Mouse (Mus musculus) MEL (cell line): Measurements from ENCODE around the gene Ccdc157. TPM values are rescaled to one million over a fixed set of nuclear protein-coding genes. Genes with fewer than 3 reads are reported as not detected.

ENCODE experiments used
- DNase-seq: peaks from one replicate; pipeline ENCODE4 v3.0.0; 2011; ENCODE audit warnings: low read depth, low spot score
- H3K27ac ChIP-seq: 2 replicates; pipeline ENCODE4 v1.5.1; 2012; ENCODE audit warnings: low read depth, mild to moderate bottlenecking, control low read depth, low read length, moderate library complexity; ENCODE audit not compliant: control insufficient read depth
- H3K27me3 ChIP-seq, 2 experiments: fragments of 150-350 bp in 1 of 2; sonication (generic) in 1 of 2; 2 replicates each; pipeline ENCODE4 v1.6.1; 2012; ENCODE audit warnings: low read length in 2 of 2, mild to moderate bottlenecking in 2 of 2, improper control_type of control experiment in 1 of 2, moderate library complexity in 1 of 2; ENCODE audit not compliant: insufficient read depth in 2 of 2, control insufficient read depth in 1 of 2
- H3K36me3 ChIP-seq, 2 experiments: 2 replicates each; pipeline ENCODE4 v1.6.1; 2012 to 2014; ENCODE audit warnings: low read length in 2 of 2, improper control_type of control experiment in 1 of 2, inconsistent platforms in 1 of 2, mild to moderate bottlenecking in 1 of 2; ENCODE audit not compliant: insufficient read depth in 2 of 2, control insufficient read depth in 1 of 2
- H3K4me1 ChIP-seq, 2 experiments: fragments of 150-350 bp in 1 of 2; sonication (generic) in 1 of 2; 2 replicates each; pipeline ENCODE4 v1.6.1; 2012; ENCODE audit warnings: low read length in 2 of 2, improper control_type of control experiment in 1 of 2, mild to moderate bottlenecking in 1 of 2; ENCODE audit not compliant: insufficient read depth in 2 of 2, control insufficient read depth in 1 of 2
- H3K4me3 ChIP-seq, 2 experiments: fragments of 150-350 bp in 1 of 2; sonication (generic) in 1 of 2; 2 replicates each; pipeline ENCODE4 v1.5.1; 2012; ENCODE audit warnings: low read depth in 2 of 2, low read length in 2 of 2, mild to moderate bottlenecking in 2 of 2, moderate library complexity in 2 of 2, control low read depth in 1 of 2, improper control_type of control experiment in 1 of 2; ENCODE audit not compliant: control insufficient read depth in 1 of 2, insufficient read depth in 1 of 2
- H3K79me2 ChIP-seq: 2 replicates; pipeline ENCODE4 v1.6.1; 2012; ENCODE audit warnings: mild to moderate bottlenecking, low read length, moderate library complexity; ENCODE audit not compliant: control insufficient read depth, poor library complexity, insufficient read depth
- H3K9ac ChIP-seq: 2 replicates; pipeline ENCODE4 v1.6.1; 2012; ENCODE audit warnings: low read depth, mild to moderate bottlenecking, control low read depth, low read length, moderate library complexity; ENCODE audit not compliant: control insufficient read depth, poor library complexity, severe bottlenecking
- H3K9me3 ChIP-seq: fragments of 150-350 bp; sonication (generic); replicated peaks from 2 replicates; pipeline ENCODE4 v1.6.1; 2012; ENCODE audit warnings: mild to moderate bottlenecking, low read length, improper control_type of control experiment, moderate library complexity; ENCODE audit not compliant: insufficient read depth
- BHLHE40 ChIP-seq: IDR thresholded peaks from 2 replicates; pipeline ENCODE4 v1.6.1; 2012; ENCODE audit warnings: low read depth, mild to moderate bottlenecking, inconsistent platforms, low read length, improper control_type of control experiment, borderline replicate concordance
- CHD1 ChIP-seq: IDR thresholded peaks from 2 replicates; pipeline ENCODE4 v1.6.1; 2012; ENCODE audit warnings: low read depth, mild to moderate bottlenecking, inconsistent platforms, low read length, improper control_type of control experiment
- CHD2 ChIP-seq: IDR thresholded peaks from 2 replicates; pipeline ENCODE4 v1.6.1; 2011; ENCODE audit warnings: low read length, improper control_type of control experiment
- E2F4 ChIP-seq: IDR thresholded peaks from 2 replicates; pipeline ENCODE4 v1.6.1; 2011; ENCODE audit warnings: low read depth, low read length, improper control_type of control experiment, borderline replicate concordance
- ELF1 ChIP-seq: IDR thresholded peaks from 2 replicates; pipeline ENCODE4 v1.6.1; 2014; ENCODE audit warnings: low read depth, mild to moderate bottlenecking, inconsistent platforms, low read length, improper control_type of control experiment, moderate library complexity
- EP300 ChIP-seq, 2 experiments: IDR thresholded peaks; 2 replicates each; pipeline ENCODE4 v1.6.1; 2011; ENCODE audit warnings: improper control_type of control experiment in 2 of 2, low read length in 2 of 2, low read depth in 1 of 2, mild to moderate bottlenecking in 1 of 2
- ETS1 ChIP-seq: IDR thresholded peaks from 2 replicates; pipeline ENCODE4 v1.6.1; 2012; ENCODE audit warnings: low read depth, mild to moderate bottlenecking, inconsistent platforms, low read length, improper control_type of control experiment, moderate library complexity
- GABPA ChIP-seq: IDR thresholded peaks from 2 replicates; pipeline ENCODE4 v1.6.1; 2012; ENCODE audit warnings: low read depth, mild to moderate bottlenecking, inconsistent platforms, low read length, improper control_type of control experiment, moderate library complexity
- GATA1 ChIP-seq: IDR thresholded peaks from 2 replicates; pipeline ENCODE4 v1.6.1; 2011; ENCODE audit warnings: low read depth, low read length, improper control_type of control experiment
- HCFC1 ChIP-seq: IDR thresholded peaks from 2 replicates; pipeline ENCODE4 v1.6.1; 2012; ENCODE audit warnings: low read depth, mild to moderate bottlenecking, inconsistent platforms, low read length, improper control_type of control experiment, moderate library complexity
- KAT2A ChIP-seq: conservative IDR thresholded peaks from 2 replicates; pipeline ENCODE4 v1.6.1; 2012; ENCODE audit warnings: low read depth, low read length, improper control_type of control experiment, inconsistent platforms
- MAX ChIP-seq: IDR thresholded peaks from 2 replicates; pipeline ENCODE4 v1.6.1; 2011; ENCODE audit warnings: low read length, improper control_type of control experiment
- MAZ ChIP-seq: IDR thresholded peaks from 2 replicates; pipeline ENCODE4 v1.6.1; 2012; ENCODE audit warnings: low read depth, mild to moderate bottlenecking, inconsistent platforms, low read length, improper control_type of control experiment
- MEF2A ChIP-seq: IDR thresholded peaks from 2 replicates; pipeline ENCODE4 v1.6.1; 2014; ENCODE audit warnings: low read depth, mild to moderate bottlenecking, inconsistent platforms, low read length, improper control_type of control experiment; ENCODE audit not compliant: poor library complexity, insufficient replicate concordance, severe bottlenecking; ENCODE audit errors: extremely low read depth
- MXI1 ChIP-seq: IDR thresholded peaks from 2 replicates; pipeline ENCODE4 v1.6.1; 2011; ENCODE audit warnings: mild to moderate bottlenecking, low read depth, low read length, improper control_type of control experiment
- MYB ChIP-seq: IDR thresholded peaks from 2 replicates; pipeline ENCODE4 v1.6.1; 2011; ENCODE audit warnings: mild to moderate bottlenecking, low read depth, low read length, improper control_type of control experiment
- MYC ChIP-seq: IDR thresholded peaks from 2 replicates; pipeline ENCODE4 v1.6.1; 2011; ENCODE audit warnings: low read depth, mild to moderate bottlenecking, low read length, improper control_type of control experiment, moderate library complexity
- NELFE ChIP-seq: IDR thresholded peaks from 2 replicates; pipeline ENCODE4 v1.6.1; 2011; ENCODE audit warnings: low read depth, low read length, improper control_type of control experiment
- POLR2A ChIP-seq, 2 experiments: IDR thresholded peaks; 2 replicates each; pipeline ENCODE4 v1.6.1; 2011 to 2012; ENCODE audit warnings: low read length in 2 of 2, mild to moderate bottlenecking in 2 of 2, control low read depth in 1 of 2, improper control_type of control experiment in 1 of 2, low read depth in 1 of 2, moderate library complexity in 1 of 2; ENCODE audit not compliant: control insufficient read depth in 1 of 2, insufficient read depth in 1 of 2, poor library complexity in 1 of 2
- POLR2AphosphoS2 ChIP-seq: IDR thresholded peaks from 2 replicates; pipeline ENCODE4 v1.6.1; 2011; ENCODE audit warnings: low read length, improper control_type of control experiment
- POLR2AphosphoS5 ChIP-seq: IDR thresholded peaks from 2 replicates; pipeline ENCODE4 v1.6.1; 2012; ENCODE audit warnings: low read depth, borderline replicate concordance, mild to moderate bottlenecking, inconsistent platforms, low read length, moderate library complexity, mixed read lengths
- RAD21 ChIP-seq: IDR thresholded peaks from 2 replicates; pipeline ENCODE4 v1.6.1; 2011; ENCODE audit warnings: mild to moderate bottlenecking, low read depth, low read length, improper control_type of control experiment
- RCOR1 ChIP-seq: IDR thresholded peaks from 2 replicates; pipeline ENCODE4 v1.6.1; 2012; ENCODE audit warnings: low read depth, mild to moderate bottlenecking, inconsistent platforms, low read length, improper control_type of control experiment
- SMC3 ChIP-seq: IDR thresholded peaks from 2 replicates; pipeline ENCODE4 v1.6.1; 2011; ENCODE audit warnings: low read depth, low read length, improper control_type of control experiment
- TBP ChIP-seq: IDR thresholded peaks from 2 replicates; pipeline ENCODE4 v1.8.0; 2011; ENCODE audit warnings: low read depth, low read length, improper control_type of control experiment
- TCF12 ChIP-seq: IDR thresholded peaks from 2 replicates; pipeline ENCODE4 v1.6.1; 2014; ENCODE audit warnings: low read depth, mild to moderate bottlenecking, inconsistent platforms, low read length, improper control_type of control experiment, moderate library complexity
- UBTF ChIP-seq: IDR thresholded peaks from 2 replicates; pipeline ENCODE4 v1.6.1; 2012; ENCODE audit warnings: low read depth, mild to moderate bottlenecking, inconsistent platforms, low read length, improper control_type of control experiment, moderate library complexity, borderline replicate concordance; ENCODE audit not compliant: insufficient read depth
- USF1 ChIP-seq: IDR thresholded peaks from 2 replicates; pipeline ENCODE4 v1.6.1; 2014; ENCODE audit warnings: low read depth, mild to moderate bottlenecking, inconsistent platforms, low read length, improper control_type of control experiment, moderate library complexity
- USF2 ChIP-seq, 2 experiments: IDR thresholded peaks; 2 replicates each; pipeline ENCODE4 v1.6.1; 2011 to 2012; ENCODE audit warnings: improper control_type of control experiment in 2 of 2, low read length in 2 of 2, borderline replicate concordance in 1 of 2, inconsistent platforms in 1 of 2, low read depth in 1 of 2, mild to moderate bottlenecking in 1 of 2; ENCODE audit not compliant: insufficient read depth in 1 of 2
- ZMIZ1 ChIP-seq: IDR thresholded peaks from 2 replicates; pipeline ENCODE4 v1.6.1; 2012; ENCODE audit warnings: low read depth, mild to moderate bottlenecking, inconsistent platforms, low read length, improper control_type of control experiment, moderate library complexity
- ZNF384 ChIP-seq: IDR thresholded peaks from 2 replicates; pipeline ENCODE4 v1.6.1; 2012; ENCODE audit warnings: low read depth, mild to moderate bottlenecking, inconsistent platforms, low read length, improper control_type of control experiment
- polyA plus RNA-seq, 2 experiments: library from polyadenylated mRNA; stranded (reverse) in 1 of 2; unstranded in 1 of 2; fragments of >175 nt in 1 of 2; fragments of >200 nt in 1 of 2; gene quantifications; 2 replicates each; pipeline versions ENCODE4 v1.2.1 to v1.2.4; 2012; ENCODE audit warnings: low replicate concordance in 2 of 2, low read depth in 1 of 2; ENCODE audit not compliant: insufficient read length in 2 of 2, insufficient read depth in 1 of 2, missing spikeins in 1 of 2
- total RNA-seq: library from RNA; depleted of rRNA; stranded (reverse); fragments of 300-350 nt; gene quantifications from 2 replicates; pipeline ENCODE4 v1.2.3, GENCODE M21; 2012

Ccdc157 gene
- total and polyA plus RNA-seq, 3 experiments: 2.0 to 2.9 TPM; not detected in 1

DNA sequence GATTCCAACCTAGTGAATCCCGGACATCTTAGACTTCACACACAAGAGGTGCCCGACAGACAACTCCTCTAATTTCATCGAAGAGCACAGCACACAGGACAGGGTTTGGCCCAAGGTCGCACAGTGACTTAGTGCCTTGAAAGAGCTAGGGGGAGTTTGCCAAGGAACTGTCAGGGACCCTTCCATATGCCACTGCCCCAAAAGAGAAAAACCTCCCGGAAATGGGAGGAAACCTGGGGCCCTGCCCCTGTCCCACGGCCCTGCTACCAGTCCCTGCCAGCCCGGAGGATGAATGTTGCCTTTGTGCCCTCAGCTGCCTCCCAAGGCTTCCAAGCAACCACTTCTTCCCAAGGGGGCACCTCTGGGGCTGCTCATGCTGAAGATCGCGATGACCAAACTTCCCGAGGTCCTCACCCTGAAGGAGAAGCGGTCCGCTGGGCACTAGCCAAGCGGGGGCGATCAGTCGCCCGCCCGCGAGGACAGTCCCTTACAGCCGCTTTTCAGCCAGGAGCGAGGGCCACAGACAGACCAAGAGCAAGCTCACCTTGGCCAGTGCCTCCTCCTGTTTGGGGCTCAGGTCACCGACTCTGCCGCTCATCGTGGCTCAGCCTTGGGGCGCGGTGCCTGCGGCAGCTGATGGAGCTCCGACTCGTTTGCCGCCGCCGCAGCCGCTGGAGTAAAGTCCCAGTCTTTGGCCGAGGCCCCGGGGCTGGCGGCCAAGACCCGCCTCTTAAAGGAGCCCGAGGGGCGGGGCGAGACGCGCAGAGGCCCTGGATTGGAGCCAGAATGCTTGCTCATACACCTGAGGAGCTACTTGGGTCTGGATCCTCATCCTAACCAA lies 41.8 kb downstream of the Ccdc157 start (continued):
- no peak; the same call in 1 of the 2 replicates for TF ChIP-seq MAZ
- peak; percentile 69 for TF ChIP-seq ETS1
- peak; percentile 46; the same call in 1 of the 2 replicates for TF ChIP-seq TCF12
- no peak for TF ChIP-seq GATA1
- no peak for TF ChIP-seq CHD1

DNA sequence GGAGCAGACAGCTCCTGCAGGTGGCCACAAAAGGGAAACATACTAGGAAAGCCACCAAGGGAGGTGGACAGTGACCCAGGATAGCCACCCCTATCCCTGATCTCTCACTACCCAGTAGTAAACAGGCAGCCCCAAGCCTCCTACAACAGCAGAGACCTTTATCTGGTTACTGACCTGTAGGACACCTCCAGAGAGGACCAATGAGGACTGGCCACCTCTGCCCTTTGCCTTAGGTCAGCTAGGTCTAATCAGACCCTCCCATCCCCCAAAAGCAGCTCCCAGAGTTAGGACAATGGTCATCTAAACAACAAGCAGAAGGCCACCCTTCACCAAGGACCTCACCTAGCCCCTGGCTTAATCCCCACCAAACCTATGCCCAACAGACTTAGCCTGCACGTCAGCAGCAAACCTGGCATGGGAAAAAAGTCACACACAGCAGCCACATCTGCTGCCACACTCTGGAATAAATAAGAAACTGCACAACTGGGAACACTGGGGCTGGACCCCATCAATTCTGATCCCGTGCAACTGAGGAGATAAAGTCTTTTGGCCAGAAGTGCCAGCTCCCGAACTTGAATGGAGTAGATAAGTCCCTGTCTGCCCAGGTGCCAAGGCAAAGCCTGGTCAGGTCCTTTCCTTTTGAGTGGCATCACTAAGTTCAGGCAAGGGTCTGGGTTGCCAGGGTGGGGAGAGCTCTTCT lies 42.6 kb downstream of the Ccdc157 start:
- H3K4me1 ChIP-seq: peaks cover 34 to 68% of the 10 kb centered on the region in 2 experiments
- peaks cover 0 to 43% of the 10 kb centered on the region in 2 experiments; a peak in 2 of 4 replicates for H3K36me3 ChIP-seq
- no peak overlapping the region for H3K27ac ChIP-seq
- no peaks in the 10 kb centered on the region for H3K79me2 ChIP-seq
- peak overlapping the region; percentile 52 to 83 for H3K4me3 ChIP-seq
- H3K9ac ChIP-seq: peak overlapping the region; percentile 61
- peak; percentile 63 for DNase-seq
- H3K27me3 ChIP-seq: no peaks in the 10 kb centered on the region
- H3K9me3 ChIP-seq: no peaks in the 10 kb centered on the region
- TF ChIP-seq NELFE (no peak), HCFC1 (no peak), ZNF384 (no peak), USF1 (no peak), RCOR1 (peak; percentile 22; the same call in 1 of the 2 replicates), KAT2A (no peak), TCF12 (peak; percentile 40; the same call in 1 of the 2 replicates), MAX (no peak), CHD2 (no peak), POLR2AphosphoS5 (no peak), POLR2AphosphoS2 (no peak), E2F4 (no peak), MYC (no peak), SMC3 (peak; percentile 19; the same call in 1 of the 2 replicates), USF2 (IDR thresholded peaks at IDR 0.05; ENCODE audit: borderline replicate concordance in 1 of 2, insufficient read depth in 1 of 2, low read depth in 1 of 2, low read length in 2 of 2) (no peak), MAZ (0 out of 2 replicates have a peak, but pooled peaks have one; percentile 39), GATA1 (0 out of 2 replicates have a peak, but pooled peaks have one; percentile 13), POLR2A (IDR thresholded peaks at IDR 0.05; ENCODE audit: control insufficient read depth in 1 of 2, insufficient read depth in 1 of 2, low read depth in 1 of 2, low read length in 2 of 2, poor library complexity in 1 of 2) (no peak), CHD1 (0 out of 2 replicates have a peak, but pooled peaks have one; percentile 69), ELF1 (no peak), BHLHE40 (peak; percentile 89), ETS1 (peak; percentile 57), MYB (no peak), RAD21 (no peak; the same call in 1 of the 2 replicates), UBTF (no peak), MEF2A (no peak), MXI1 (no peak), ZMIZ1 (no peak), EP300 (IDR thresholded peaks at IDR 0.05; ENCODE audit: low read depth in 1 of 2, low read length in 2 of 2) (no peak), GABPA (no peak), TBP (0 out of 2 replicates have a peak, but pooled peaks have one; percentile 34)
